Mouse (Mus musculus) embryonic fibroblast, embryonic 13.5 days (primary cell): ENCODE results near the gene Gm42906.

Experiments
- CTCF ChIP-seq: IDR thresholded peaks from 2 replicates; pipeline ENCODE4 v1.5.1; 2011; ENCODE audit warnings: mild to moderate bottlenecking, control low read depth, low read length, moderate library complexity, borderline replicate concordance; ENCODE audit not compliant: insufficient read depth
- POLR2A ChIP-seq: IDR thresholded peaks from 2 replicates; pipeline ENCODE4 v1.6.1; 2011; ENCODE audit warnings: low read depth, mild to moderate bottlenecking, control low read depth, low read length, moderate library complexity

DNA sequence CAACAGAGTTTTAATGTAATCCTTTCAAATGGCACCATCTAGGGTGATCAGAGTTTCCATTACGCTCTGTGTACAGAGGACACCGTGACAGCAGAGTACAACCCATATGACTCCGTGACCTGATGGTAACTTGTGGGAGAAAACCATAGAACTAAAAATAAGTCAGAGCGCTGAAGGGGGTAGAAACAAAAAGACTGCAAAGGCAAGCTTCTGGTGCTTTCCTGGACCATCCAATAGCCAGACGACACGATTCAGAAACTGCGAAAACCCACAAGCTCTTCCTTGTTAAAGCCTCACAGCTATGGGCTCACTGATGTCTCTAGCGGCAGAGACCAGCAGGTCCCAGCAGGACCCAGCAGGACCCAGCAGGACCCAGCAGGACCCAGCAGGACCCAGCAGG lies 175.8 kb downstream of the Gm42906 start:
- TF ChIP-seq POLR2A (no peak), CTCF (no peak)
